Mouse (Mus musculus): ENCODE measurements around the gene Uts2.

Gene Uts2

DNA sequence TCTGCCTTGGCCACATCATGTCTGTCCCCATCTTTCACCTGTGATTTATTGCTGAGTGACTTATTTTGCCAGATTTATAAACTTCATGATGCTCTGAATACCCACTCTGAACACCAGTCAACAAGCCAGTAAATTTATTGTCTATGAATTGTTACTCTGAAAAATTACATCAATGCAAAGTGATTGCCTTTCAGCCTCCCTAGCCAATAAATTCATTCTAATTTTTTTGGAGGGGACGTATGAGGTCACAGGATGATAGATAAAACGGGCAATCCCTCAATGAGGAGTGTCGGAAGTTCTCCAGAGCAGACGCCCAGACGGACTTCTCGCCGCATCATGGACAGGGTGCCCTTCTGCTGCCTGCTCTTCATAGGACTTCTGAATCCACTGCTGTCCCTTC is at the start of gene Uts2:
Uts2 (plus strand) TSS at position 301 of the 400 bp plus-strand sequence.
- no peak for DNase-seq

DNA sequence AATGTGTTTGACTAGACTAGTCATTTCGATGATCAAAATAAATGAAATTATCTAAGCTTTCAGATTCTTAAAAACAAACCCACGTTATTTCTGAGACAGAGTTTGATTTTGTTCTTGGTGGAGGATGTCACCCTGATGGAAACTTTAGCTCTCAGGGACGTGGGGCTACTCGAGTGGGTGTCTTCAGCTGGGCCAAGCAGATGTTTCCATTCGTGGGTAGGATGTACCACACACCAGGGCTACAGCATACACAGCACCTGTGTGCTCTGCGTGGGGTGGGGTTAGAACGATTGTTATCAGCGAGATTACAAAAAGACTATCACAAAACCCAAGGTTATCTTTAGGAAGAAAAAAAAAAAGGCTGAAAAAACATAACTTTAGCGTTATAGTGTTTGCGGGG is 45.9 kb upstream of the Uts2 start:
- no peak for DNase-seq

GRCm38 (mm10) chr4:150956369-150957105 is 40.4 kb upstream of the Uts2 start:
- peak; percentile 20 for DNase-seq

DNA sequence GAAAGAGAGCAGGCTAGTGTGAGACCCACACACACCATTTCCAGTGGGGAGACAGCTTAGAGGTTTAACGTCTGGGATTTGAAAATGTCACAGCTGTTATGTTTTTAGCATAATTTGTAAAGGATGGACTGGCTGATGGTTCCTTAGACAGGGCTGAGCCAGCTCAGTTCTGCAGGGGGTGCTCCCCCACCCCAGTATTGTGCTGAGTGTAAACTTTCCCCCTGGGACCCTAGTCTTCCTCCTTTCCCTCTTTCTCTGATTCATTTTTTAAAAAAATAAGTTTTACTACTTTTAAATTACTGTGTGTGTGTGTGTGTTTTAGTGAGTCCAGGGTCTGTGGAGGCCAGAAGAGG is 39.8 kb upstream of the Uts2 start:
- no peak for DNase-seq

DNA sequence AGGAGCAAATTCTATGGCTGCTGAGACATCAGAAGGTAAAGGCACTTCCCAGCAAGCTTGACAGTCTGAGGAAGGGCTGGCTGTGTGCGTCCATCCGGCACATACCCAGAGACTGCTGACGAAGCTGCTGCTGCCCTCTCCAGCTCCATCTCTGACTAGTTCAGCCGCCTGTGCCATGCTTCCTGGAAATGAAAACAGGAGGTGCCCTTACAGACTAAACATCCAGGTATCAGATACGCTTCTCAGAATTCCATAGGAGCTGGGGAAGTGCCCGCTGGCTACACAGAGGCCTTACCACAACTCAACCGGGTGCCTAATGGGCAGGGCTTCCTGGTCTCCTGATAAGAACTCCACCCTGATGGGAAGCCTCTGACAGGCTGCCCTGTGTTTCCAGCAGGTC is 38.4 kb upstream of the Uts2 start:
- peak; percentile 41 for DNase-seq

- peak; percentile 38 for DNase-seq
These were observed 34.7 kb upstream of the Uts2 start for GRCm38 (mm10) chr4:150962231-150962630.

- DNase-seq, result peak; percentile 10
These were observed 33.2 kb upstream of the Uts2 start for GRCm38 (mm10) chr4:150963711-150964110.

DNA sequence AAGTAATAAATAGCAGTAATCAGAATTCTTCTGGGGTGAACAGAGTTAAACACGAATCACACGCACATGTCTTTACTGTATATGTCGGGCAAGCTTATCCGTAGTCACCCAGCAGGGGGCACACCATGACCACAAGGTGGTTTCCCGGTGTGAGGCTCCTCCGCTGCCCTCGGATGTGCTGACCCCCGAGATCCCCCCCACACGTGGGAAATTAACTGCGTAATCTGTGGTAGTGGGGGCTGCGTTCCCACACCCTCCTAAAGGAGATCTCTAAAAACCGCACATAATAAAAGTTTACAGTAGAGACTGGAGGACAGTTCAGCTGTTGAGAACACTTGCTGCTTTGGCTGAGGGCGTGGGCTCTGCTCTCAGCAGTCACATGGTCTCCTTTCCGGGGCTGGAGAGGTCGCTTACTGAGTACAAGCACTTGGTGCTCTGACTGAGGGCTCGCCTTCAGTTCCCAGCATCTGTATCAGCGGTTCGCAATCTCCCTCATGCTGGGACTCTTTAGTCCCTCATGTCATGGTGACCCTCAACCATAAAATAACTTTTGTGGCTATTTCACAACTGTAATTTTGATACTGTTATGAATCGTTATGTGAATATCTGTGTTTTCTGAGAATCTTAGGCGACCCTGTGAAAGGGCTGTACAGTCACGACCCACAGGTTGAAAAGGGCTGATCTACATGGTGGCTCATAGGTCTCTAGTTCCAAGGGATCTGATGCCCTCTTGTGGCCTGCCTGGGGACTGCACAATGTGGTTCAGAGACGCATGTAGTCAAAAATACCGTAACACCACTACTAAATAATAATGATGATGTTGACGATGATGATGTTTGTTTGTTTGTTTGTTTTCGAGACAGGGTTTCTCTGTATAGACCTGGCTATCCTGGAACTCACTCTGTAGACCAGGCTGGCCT is 32.0 kb upstream of the Uts2 start:
- DNase-seq, result peak; percentile 94

GRCm38 (mm10) chr4:150965555-150965951 is 31.3 kb upstream of the Uts2 start:
- no peak for DNase-seq

DNA sequence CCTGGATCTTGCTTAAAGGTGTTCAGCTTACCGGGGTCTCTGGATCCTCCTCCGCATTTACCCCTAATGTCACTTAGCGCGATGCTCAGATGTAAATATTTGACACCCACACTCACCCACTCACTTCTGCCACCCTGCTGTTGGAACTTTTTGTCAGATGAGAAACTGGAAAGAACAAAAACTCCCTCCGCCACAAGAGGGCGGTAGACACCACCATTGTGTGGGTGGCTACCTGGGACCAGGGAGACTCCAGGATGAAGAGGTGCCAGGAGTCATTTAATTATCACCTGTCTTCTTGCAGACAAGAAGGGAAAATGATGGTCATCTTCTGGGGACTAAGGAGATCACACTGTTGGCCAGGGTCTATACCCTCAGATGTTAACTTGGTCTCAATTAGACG is 30.3 kb upstream of the Uts2 start:
- peak; percentile 80 for DNase-seq

- DNase-seq, result no peak
These were observed 27.9 kb upstream of the Uts2 start for GRCm38 (mm10) chr4:150968956-150969355.

DNA sequence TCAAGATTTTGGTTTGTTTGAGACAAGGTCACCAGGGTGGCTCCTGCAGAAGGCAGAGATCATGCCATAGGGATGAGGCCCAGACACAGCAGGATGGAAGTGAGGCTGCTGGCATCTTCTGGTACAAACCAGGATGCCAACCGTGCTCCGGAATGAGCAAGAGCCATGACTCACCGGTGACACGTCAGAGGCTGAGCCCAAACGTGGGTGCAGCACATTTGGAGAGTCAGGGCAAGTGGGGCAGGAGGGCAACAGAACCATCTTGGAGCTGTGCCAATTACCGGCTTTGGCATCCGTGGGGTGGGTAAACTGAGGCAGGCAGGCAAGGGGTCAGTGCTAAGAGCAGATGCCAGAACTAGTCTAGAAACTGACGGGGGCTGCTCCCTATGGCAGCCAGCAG is 23.6 kb upstream of the Uts2 start:
- DNase-seq, result no peak

DNA sequence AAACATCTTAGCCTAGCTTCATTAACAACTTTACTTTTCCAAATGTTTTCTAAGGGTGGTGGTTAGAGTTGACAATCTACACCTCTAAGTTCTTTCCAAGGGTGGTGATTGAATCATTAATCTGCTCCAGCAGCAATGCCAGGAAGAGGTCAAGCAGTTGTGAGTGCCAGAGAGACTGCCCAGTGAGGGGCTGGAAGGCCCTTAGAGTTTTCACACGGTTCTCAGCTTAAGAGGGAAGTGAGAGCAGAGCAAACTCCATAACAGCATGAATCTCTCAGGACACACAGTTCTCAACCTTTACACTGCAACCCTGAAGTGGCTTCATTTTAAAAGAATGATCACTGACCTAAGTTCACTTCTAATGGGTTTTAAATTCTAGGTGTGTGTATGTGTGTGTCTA is 21.8 kb upstream of the Uts2 start:
- no peak for DNase-seq

GRCm38 (mm10) chr4:150978156-150978910 is 18.6 kb upstream of the Uts2 start:
- no peak for DNase-seq

GRCm38 (mm10) chr4:150979455-150979854 is 17.4 kb upstream of the Uts2 start:
- no peak for DNase-seq

DNA sequence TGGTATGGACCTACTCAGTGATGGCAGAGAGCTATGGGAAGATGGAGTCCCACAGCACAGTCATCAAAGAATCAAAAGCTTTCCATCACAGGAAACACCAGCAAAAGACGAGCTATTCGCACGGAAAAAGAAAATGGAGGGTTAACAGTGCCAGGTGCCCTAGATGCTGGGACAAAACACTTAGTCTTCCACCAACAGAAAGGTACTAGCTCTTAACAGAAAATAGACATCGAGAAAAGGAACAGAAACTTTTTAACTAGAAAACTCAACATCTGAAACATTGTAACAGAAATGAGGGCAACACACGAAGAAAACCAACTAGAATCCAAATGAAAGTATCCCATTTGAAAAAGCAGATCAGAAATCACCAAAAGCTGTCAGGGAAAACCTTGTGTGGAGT is 16.7 kb upstream of the Uts2 start:
- DNase-seq, result no peak

DNA sequence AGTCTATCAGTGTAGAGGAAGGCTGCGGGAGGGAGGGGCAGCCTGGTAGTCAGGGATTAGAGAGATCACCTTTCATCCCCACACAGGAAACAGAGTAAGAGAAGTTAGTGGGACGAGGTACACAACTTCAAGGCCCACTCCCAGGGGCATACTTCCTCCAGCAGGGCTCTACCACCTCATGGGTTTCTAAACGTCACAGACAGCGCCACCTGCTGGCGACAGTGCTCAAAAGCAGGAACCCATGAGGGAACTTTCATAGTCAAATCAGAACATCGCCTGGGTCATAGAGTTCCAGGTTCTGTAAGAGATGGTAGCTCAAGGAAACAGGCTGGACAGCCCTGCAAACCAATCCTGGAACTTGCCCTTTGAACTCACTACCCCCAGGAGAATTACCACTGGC is 6.7 kb upstream of the Uts2 start:
- DNase-seq, result peak; percentile 57

DNA sequence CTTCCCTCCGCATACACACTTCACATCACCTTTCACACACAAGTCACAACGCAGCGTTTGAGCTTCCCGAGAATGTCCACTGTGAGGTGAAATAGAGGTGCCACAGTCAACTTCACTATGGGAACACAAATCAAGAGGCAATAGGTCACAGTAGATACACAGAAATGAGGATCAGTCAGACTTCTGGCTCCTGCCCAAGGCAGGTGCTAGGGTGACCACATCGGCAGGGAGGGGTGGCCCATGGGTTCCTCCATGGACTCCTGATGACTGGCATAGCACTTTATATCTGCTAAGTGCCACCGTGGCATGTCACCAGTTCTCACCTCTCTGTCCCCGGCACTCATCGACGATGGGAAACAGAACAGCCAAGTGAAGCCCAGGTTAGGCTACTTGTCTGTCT is 1.7 kb downstream of the Uts2 start:
- no peak for DNase-seq

- DNase-seq, result no peak
These were observed 4.5 kb downstream of the Uts2 start for GRCm38 (mm10) chr4:151001397-151001796.

- no peak for DNase-seq
These were observed 8.9 kb downstream of the Uts2 start for GRCm38 (mm10) chr4:151005656-151006318.

- DNase-seq, result peak; percentile 69
These were observed 10.0 kb downstream of the Uts2 start for GRCm38 (mm10) chr4:151006945-151007344.

DNA sequence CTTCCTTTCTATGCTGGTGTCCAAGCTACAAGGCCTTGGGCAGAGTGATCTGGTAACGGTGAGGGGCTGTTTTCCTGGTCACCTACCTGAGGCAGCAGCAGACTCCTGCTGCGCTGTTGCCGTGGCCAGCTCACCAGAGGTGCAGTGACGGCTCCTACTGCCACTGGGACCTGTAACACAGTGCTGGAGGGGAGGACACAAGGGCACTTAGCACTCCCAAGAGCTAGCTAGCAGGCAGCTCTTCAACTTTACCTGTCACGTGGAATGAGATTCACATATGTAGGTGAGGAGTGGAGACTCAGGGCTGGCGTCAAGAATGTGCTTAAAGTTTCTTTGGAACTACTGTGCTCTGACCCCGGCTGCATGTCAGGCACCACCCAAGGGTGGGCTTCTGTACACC is 13.4 kb downstream of the Uts2 start:
- no peak for DNase-seq

GRCm38 (mm10) chr4:151015946-151016345 is 19.0 kb downstream of the Uts2 start:
- DNase-seq, result no peak
